Mouse (Mus musculus) limb, embryonic 14.5 days (tissue): ENCODE results near the gene Kat6b. TPM values are rescaled to one million over a fixed set of nuclear protein-coding genes. Genes with fewer than 3 reads are reported as not detected.
A peak's percentile ranks its signal among the peaks of the same experiment; 100 is the strongest.

Experiments
- ATAC-seq: fragments of 200-750 bp; cut with Nextera tagmentation; 2 replicates; pipeline ENCODE4 v1.8.0; 2017; ENCODE audit warnings: low read depth, moderate number of reproducible peaks, moderate TSS enrichment; ENCODE audit not compliant: low FRiP score
- DNase-seq: peaks from one replicate; pipeline ENCODE4 v3.0.0-alpha.2; 2015; ENCODE audit warnings: low spot score
- H3K27ac ChIP-seq: fragments of 300-500 bp; sonication (generic); replicated peaks from 2 replicates; pipeline ENCODE4 v1.5.1; 2014; ENCODE audit warnings: low read depth, mild to moderate bottlenecking, low read length, moderate library complexity, mixed read lengths
- H3K27me3 ChIP-seq: fragments of 300-500 bp; sonication (generic); 2 replicates; pipeline ENCODE4 v1.6.1; 2014; ENCODE audit warnings: low read length, mixed read lengths; ENCODE audit not compliant: control insufficient read depth, insufficient read depth
- H3K36me3 ChIP-seq: fragments of 300-500 bp; sonication (generic); 2 replicates; pipeline ENCODE4 v1.6.1; 2014; ENCODE audit warnings: mild to moderate bottlenecking, low read length, moderate library complexity, mixed read lengths; ENCODE audit not compliant: control insufficient read depth, insufficient read depth
- H3K4me1 ChIP-seq: fragments of 300-500 bp; sonication (generic); 2 replicates; pipeline ENCODE4 v1.6.1; 2014; ENCODE audit warnings: antibody characterized with exemption, low read length, mixed read lengths; ENCODE audit not compliant: control insufficient read depth, insufficient read depth
- H3K4me2 ChIP-seq: fragments of 300-500 bp; sonication (generic); replicated peaks from 2 replicates; pipeline ENCODE4 v1.6.1; 2014; ENCODE audit warnings: low read depth, mild to moderate bottlenecking, low read length, moderate library complexity; ENCODE audit not compliant: severe bottlenecking
- H3K4me3 ChIP-seq: fragments of 300-500 bp; sonication (generic); replicated peaks from 2 replicates; pipeline ENCODE4 v1.5.1; 2014; ENCODE audit warnings: low read length
- H3K9ac ChIP-seq: fragments of 300-500 bp; sonication (generic); 2 replicates; pipeline ENCODE4 v1.6.1; 2014; ENCODE audit warnings: mild to moderate bottlenecking, low read depth, low read length, moderate library complexity; ENCODE audit not compliant: severe bottlenecking
- H3K9me3 ChIP-seq: fragments of 300-500 bp; sonication (generic); 2 replicates; pipeline ENCODE4 v1.6.1; 2016; ENCODE audit warnings: low read length; ENCODE audit not compliant: control insufficient read depth
- POLR2A ChIP-seq: fragments of 200-500 bp; IDR thresholded peaks from 2 replicates; pipeline ENCODE4 v1.8.0; 2012; ENCODE audit warnings: inconsistent platforms, mild to moderate bottlenecking, moderate library complexity, borderline replicate concordance; ENCODE audit not compliant: insufficient read depth, insufficient read length; ENCODE audit errors: extremely low read depth
- WGBS: fragments of 180-500 bp; shearing (Covaris S2); extraction: QIAGEN DNeasy Blood & Tissue Kit; methylation state at CpG from one replicate; pipeline ENCODE4 v1.1.7; 2014; 5-methylcytosine and 5-hydroxymethylcytosine counted together
- polyA plus RNA-seq, 2 experiments: library from polyadenylated mRNA; depleted of rRNA in 1 of 2; stranded (reverse) in 1 of 2; unstranded in 1 of 2; fragments of >200 nt; fragmentation: Nextera tagmentation in 1 of 2; extraction: Ambion mirVana in 1 of 2; gene quantifications; 2 replicates each; pipeline versions ENCODE4 v1.2.1 to v1.2.3; 2012 to 2014

The Kat6b gene
- polyA plus RNA-seq, 2 experiments = 26.0 to 35.5 TPM

DNA sequence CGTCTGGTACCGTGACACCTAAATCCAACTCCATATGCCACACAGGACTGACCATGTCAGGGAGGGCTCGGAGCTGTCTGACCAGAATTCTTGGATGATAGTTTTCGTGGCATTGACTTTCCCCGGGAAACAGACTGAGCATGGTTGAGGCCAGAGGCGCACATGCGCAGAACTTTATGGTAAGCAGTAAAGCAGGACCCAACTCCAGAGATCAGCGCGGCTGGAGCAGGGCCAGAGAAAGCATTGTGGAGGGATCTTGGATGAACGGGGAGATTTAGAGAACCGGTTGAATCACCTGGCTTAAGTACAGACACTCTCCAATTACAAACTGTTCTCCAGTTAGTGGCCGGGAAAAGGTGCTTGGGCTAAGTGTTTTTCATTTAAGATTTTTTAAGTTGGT lies 120.9 kb downstream of the Kat6b start:
- ATAC-seq (no peak; the same call in 1 of the 2 replicates), DNase-seq (peak; percentile 67)
- Histone ChIP-seq H3K4me1 (peaks cover 23% of the 10 kb centered on the region), H3K27ac (peak overlapping the region; percentile 56), H3K4me3 (no peak overlapping the region), H3K27me3 (no peaks in the 10 kb centered on the region), H3K9me3 (no peaks in the 10 kb centered on the region), H3K9ac (no peak overlapping the region), H3K36me3 (no peaks in the 10 kb centered on the region), H3K4me2 (no peak overlapping the region)
- 47% methylated on average over 12 of the region's 12 CpGs for WGBS
- no peak for TF ChIP-seq POLR2A

DNA sequence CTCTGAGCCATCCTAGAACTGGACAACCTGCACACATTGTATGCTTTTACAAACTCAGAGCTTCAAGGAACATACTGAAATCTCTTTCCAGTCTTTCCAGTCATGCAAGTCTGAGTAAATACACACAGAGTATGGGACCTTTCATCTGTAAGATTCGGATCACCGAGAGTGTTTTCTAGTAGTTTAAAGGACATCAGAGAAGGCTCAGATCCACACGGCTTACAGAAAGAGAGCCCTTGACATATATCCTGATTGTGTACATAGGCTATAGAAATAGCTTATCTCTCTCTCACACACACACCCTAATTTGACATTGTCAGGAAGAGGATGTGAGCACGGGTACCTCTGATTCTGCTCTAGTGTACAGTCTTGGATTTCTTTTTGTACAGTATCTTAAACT lies 121.7 kb downstream of the Kat6b start:
- no peak for ATAC-seq
- TF ChIP-seq POLR2A = no peak
- 83% methylated on average over 4 of the region's 4 CpGs for WGBS

DNA sequence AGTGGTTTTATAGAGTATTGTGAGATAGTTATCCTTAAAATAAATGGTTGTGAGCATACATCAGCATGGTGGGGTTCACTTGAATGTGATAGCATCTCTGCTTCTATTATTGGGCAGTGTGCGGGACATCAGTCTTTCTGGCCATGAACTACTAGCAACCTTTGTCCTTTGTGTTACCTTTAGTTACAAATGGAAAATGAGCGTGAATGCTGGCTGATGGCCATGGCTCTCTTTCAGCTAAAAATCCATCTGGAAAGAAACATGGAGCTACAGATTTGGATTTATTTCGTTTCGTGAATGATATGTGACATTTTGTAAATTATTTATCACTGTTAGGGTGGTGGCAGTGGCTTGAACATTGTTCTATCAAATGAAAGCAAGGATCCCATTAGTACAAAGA lies 126.5 kb downstream of the Kat6b start:
- Histone ChIP-seq H3K36me3 (0 out of 2 replicates have a peak, but pooled peaks cover 8% of the 10 kb centered on the region), H3K27ac (peak overlapping the region; percentile 62; the same call in 1 of the 2 replicates), H3K4me1 (peaks cover 27% of the 10 kb centered on the region), H3K4me2 (no peak overlapping the region), H3K9ac (no peak overlapping the region), H3K4me3 (no peak overlapping the region), H3K9me3 (no peaks in the 10 kb centered on the region), H3K27me3 (no peaks in the 10 kb centered on the region)
- ATAC-seq (no peak), DNase-seq (no peak)
- no peak for TF ChIP-seq POLR2A
- WGBS = 38% methylated on average over 4 of the region's 4 CpGs

More for the DNA sequence above, 121.7 kb downstream of the Kat6b start:
- DNase-seq = no peak
- H3K4me1 ChIP-seq = peaks cover 27% of the 10 kb centered on the region
- no peaks in the 10 kb centered on the region for H3K36me3 ChIP-seq
- H3K4me3 ChIP-seq = no peak overlapping the region
- no peak overlapping the region for H3K27ac ChIP-seq
- H3K9me3 ChIP-seq = no peaks in the 10 kb centered on the region
- H3K9ac ChIP-seq = no peak overlapping the region
- no peaks in the 10 kb centered on the region for H3K27me3 ChIP-seq
- H3K4me2 ChIP-seq = no peak overlapping the region

- 26% methylated on average over 4 of the region's 4 CpGs for WGBS
Observed at GRCm38 (mm10) chr14:21608886-21609285, 127.7 kb downstream of the Kat6b start.

DNA sequence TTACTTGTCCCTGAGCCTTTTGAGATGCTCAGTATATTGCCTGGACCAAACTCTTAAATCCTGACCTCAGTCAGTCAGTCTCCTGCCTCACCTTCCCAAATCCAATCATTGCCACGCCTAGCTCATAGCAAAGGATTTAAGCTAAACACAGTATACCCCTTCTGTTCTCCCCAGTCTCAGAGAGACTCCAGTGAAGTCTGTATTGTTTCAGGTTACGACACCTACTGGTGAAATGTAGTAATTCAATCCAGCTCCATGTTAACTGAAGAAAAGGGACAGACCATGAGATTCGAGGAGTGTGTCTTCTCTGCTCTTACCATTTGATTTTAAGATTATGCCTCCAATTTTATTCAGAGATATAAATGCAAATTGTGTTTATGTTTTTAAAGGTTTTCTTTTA lies 129.0 kb downstream of the Kat6b start:
- ATAC-seq (peak; percentile 62; the same call in 1 of the 2 replicates), DNase-seq (peak; percentile 82)
- H3K36me3 ChIP-seq = 0 out of 2 replicates have a peak, but pooled peaks cover 8% of the 10 kb centered on the region
- H3K4me1 ChIP-seq = peaks cover 36% of the 10 kb centered on the region
- no peak overlapping the region for H3K27ac ChIP-seq
- no peaks in the 10 kb centered on the region for H3K27me3 ChIP-seq
- H3K4me2 ChIP-seq = no peak overlapping the region
- 10% methylated on average over 3 of the region's 3 CpGs for WGBS
- no peak for TF ChIP-seq POLR2A
- no peak overlapping the region for H3K4me3 ChIP-seq
- H3K9me3 ChIP-seq = no peaks in the 10 kb centered on the region
- no peak overlapping the region for H3K9ac ChIP-seq

More at GRCm38 (mm10) chr14:21608886-21609285, 127.7 kb downstream of the Kat6b start:
- TF ChIP-seq POLR2A = no peak
- no peak for DNase-seq
- Histone ChIP-seq H3K36me3 (0 out of 2 replicates have a peak, but pooled peaks cover 8% of the 10 kb centered on the region), H3K27me3 (no peaks in the 10 kb centered on the region), H3K9me3 (no peaks in the 10 kb centered on the region), H3K4me2 (no peak overlapping the region), H3K27ac (no peak overlapping the region), H3K9ac (no peak overlapping the region), H3K4me3 (no peak overlapping the region), H3K4me1 (peaks cover 34% of the 10 kb centered on the region)
- no peak for ATAC-seq

GRCm38 (mm10) chr14:21613031-21613430 lies 131.8 kb downstream of the Kat6b start:
- Histone ChIP-seq H3K9me3 (no peaks in the 10 kb centered on the region), H3K27ac (no peak overlapping the region; the same call in 1 of the 2 replicates), H3K4me2 (no peak overlapping the region), H3K4me3 (no peak overlapping the region), H3K27me3 (no peaks in the 10 kb centered on the region), H3K9ac (no peak overlapping the region), H3K4me1 (peaks cover 41% of the 10 kb centered on the region), H3K36me3 (0 out of 2 replicates have a peak, but pooled peaks cover 12% of the 10 kb centered on the region)
- WGBS = 67% methylated on average over 6 of the region's 6 CpGs
- DNase-seq (peak; percentile 50), ATAC-seq (no peak)
- TF ChIP-seq POLR2A = no peak
